7 mouse cellular contexts compared by ENCODE assay signal in the genomic region with DNA sequence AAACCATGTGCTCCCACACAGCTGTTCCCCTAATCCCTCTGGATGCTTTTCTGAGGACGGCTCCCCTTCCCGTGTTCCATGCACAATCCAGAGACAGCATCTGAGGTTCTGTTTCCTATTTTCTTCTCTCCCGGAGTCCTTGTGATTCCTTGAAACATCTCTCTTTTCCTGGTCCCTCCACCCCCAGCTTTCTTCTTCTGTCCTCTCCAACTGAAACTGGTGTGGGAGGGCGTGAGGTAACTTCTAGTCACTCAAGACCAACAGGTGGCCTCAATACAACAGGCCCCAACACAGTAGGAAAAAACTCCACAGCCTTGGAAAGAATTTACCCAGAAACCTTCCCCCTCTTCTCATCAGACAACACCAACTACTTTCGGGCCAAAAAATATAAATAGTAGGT.
"Had no signal": no experiment of that assay in that cellular context is flagged by ENCODE, and none has a peak within 500 bp of the region (broad histone marks: within the 10 kb centered on the region; RNA-seq: fewer than 3 reads in every experiment).

No protein-coding gene starts in this region.

- DNase-seq: liver, postnatal 0 days; lung, adult 2 months; lung, postnatal 14 days; lung, postnatal 36 days; thymus, adult 2 months; thymus, postnatal 25 days; thymus, postnatal 4 days had no signal
